Mouse (Mus musculus) small intestine, adult 2 months (tissue): Measurements from ENCODE around the gene Sugct.

Experiments used
- CTCF ChIP-seq: fragments of 200-500 bp; IDR thresholded peaks from 2 replicates; pipeline ENCODE4 v1.5.1; 2012; ENCODE audit warnings: low read depth, mild to moderate bottlenecking, control low read depth, inconsistent platforms, low read length, moderate library complexity, mixed read lengths; ENCODE audit not compliant: insufficient replicate concordance, insufficient read length; ENCODE audit errors: extremely low read depth
- POLR2A ChIP-seq: fragments of 200-500 bp; IDR thresholded peaks from 2 replicates; pipeline ENCODE4 v1.6.1; 2012; ENCODE audit warnings: low read depth, mild to moderate bottlenecking, control low read depth, inconsistent platforms, low read length, moderate library complexity

DNA sequence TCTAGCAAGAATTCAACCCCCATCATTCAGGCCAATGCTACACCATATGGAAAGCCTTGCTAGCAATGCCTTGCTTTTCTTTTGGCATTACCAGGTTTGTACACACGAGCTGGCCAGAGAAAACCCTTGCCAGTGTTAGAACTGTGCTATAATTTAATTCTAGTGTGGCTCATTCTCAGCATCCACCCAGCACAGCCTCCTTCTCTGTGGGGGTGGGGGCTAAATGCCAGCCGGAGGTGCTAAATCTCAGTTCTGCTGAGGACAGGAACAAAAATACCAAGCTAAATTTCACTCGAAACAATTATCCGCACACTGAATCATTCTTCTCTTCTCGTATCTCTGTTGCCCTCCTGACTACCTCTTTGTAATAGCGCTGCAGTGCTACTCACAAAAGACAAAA, 717.6 kb downstream of the Sugct start:
- no peak for TF ChIP-seq CTCF
- TF ChIP-seq POLR2A = no peak
